Mouse (Mus musculus) ovary, adult 10 weeks (tissue): ENCODE measurements around the gene Klk8. TPM values are rescaled to one million over a fixed set of nuclear protein-coding genes. Genes with fewer than 3 reads are reported as not detected.

Source experiments
- polyA plus RNA-seq: library from polyadenylated mRNA; stranded (reverse); fragments of 350-450 nt; fragmentation: Illumina TruSeq; extraction: RNeasy Lipid Tissue Mini Kit (QIAGEN cat#74804); gene quantifications from one replicate; pipeline ENCODE4 v1.2.3, GENCODE M21; 2014

Gene Klk8
- polyA plus RNA-seq = not detected

GRCm38 (mm10) chr7:43797333-43797769 lies at the start of gene Klk8:
TSS of gene Klk8 (plus strand) at chr7:43797577.

GRCm38 (mm10) chr7:43768597-43768996 lies 28.8 kb upstream of the Klk8 start, which contains the start of gene Klk12:
TSS of gene Klk12 (plus strand) at chr7:43768897.

GRCm38 (mm10) chr7:43774364-43774763 lies 23.0 kb upstream of the Klk8 start, which contains the start of gene Klk11:
TSS of gene Klk11 (plus strand) at chr7:43774604.

GRCm38 (mm10) chr7:43780746-43781145 lies 16.6 kb upstream of the Klk8 start, which contains the start of gene Klk10:
TSS of gene Klk10 (plus strand) at chr7:43781035.

GRCm38 (mm10) chr7:43791591-43791990 lies 5.8 kb upstream of the Klk8 start, which contains the start of gene Klk9:
TSS of gene Klk9 (plus strand) at chr7:43791891.

GRCm38 (mm10) chr7:43810994-43811393 lies 13.6 kb downstream of the Klk8 start, which contains the start of gene Klk7:
TSS of gene Klk7 (plus strand) at chr7:43811294.

GRCm38 (mm10) chr7:43824199-43824598 lies 26.8 kb downstream of the Klk8 start, which contains the start of gene Klk6:
TSS of gene Klk6 (plus strand) at chr7:43824499.

GRCm38 (mm10) chr7:43841701-43842100 lies 44.3 kb downstream of the Klk8 start, which contains the start of gene Klk5:
TSS of gene Klk5 (plus strand) at chr7:43841971.

Other genes starting within 250 kb of the Klk8 start
- gene Zfp658, start 235.3 kb upstream of the Klk8 start, polyA plus RNA-seq = 3.5 TPM
- gene Zfp719, start 218.0 kb upstream of the Klk8 start, polyA plus RNA-seq = 42.2 TPM
- 0.20 TPM for gene Zfp819, start 190.4 kb upstream of the Klk8 start, polyA plus RNA-seq
- not detected for gene Ceacam18, start 162.9 kb upstream of the Klk8 start, polyA plus RNA-seq
- gene Siglece, start 137.4 kb upstream of the Klk8 start, polyA plus RNA-seq = 0.66 TPM
- gene Ctu1, start 125.6 kb upstream of the Klk8 start, polyA plus RNA-seq = 3.2 TPM
- gene Klk14, start 107.2 kb upstream of the Klk8 start, polyA plus RNA-seq = not detected
- gene Klk13, start 85.0 kb upstream of the Klk8 start, polyA plus RNA-seq = not detected
- not detected for gene Klk12, start 28.7 kb upstream of the Klk8 start, polyA plus RNA-seq
- 0.48 TPM for gene Klk11, start 23.0 kb upstream of the Klk8 start, polyA plus RNA-seq
- gene Klk10, start 16.5 kb upstream of the Klk8 start, polyA plus RNA-seq = not detected
- not detected for gene Klk9, start 5.7 kb upstream of the Klk8 start, polyA plus RNA-seq
- gene Klk7, start 13.7 kb downstream of the Klk8 start, polyA plus RNA-seq = not detected
- gene Klk6, start 26.9 kb downstream of the Klk8 start, polyA plus RNA-seq = not detected
- not detected for gene Klk5, start 44.4 kb downstream of the Klk8 start, polyA plus RNA-seq
- not detected for gene Klk4, start 83.6 kb downstream of the Klk8 start, polyA plus RNA-seq
- gene Klk15, start 136.2 kb downstream of the Klk8 start, polyA plus RNA-seq = not detected
- not detected for gene Klk1b8, start 153.1 kb downstream of the Klk8 start, polyA plus RNA-seq
- gene Klk1b1, start 169.2 kb downstream of the Klk8 start, polyA plus RNA-seq = not detected
- gene Klk1b9, start 178.5 kb downstream of the Klk8 start, polyA plus RNA-seq = not detected
- gene Klk1b11, start 198.3 kb downstream of the Klk8 start, polyA plus RNA-seq = not detected
- not detected for gene Klk1b26, start 214.6 kb downstream of the Klk8 start, polyA plus RNA-seq